Mouse (Mus musculus) CH12.LX (cell line): ENCODE results near the gene Gm45713.

ENCODE experiments used
- CTCF ChIP-seq, 2 experiments: IDR thresholded peaks in 1 of 2; conservative IDR thresholded peaks in 1 of 2; 2 replicates each; pipeline ENCODE4 v1.5.1; 2011 to 2012; ENCODE audit warnings: low read depth in 2 of 2, low read length in 2 of 2, improper control_type of control experiment in 1 of 2, inconsistent platforms in 1 of 2, mild to moderate bottlenecking in 1 of 2, moderate library complexity in 1 of 2
- EP300 ChIP-seq: IDR thresholded peaks from 2 replicates; pipeline ENCODE4 v1.6.1; 2011; ENCODE audit warnings: low read length, improper control_type of control experiment
- JUND ChIP-seq: conservative IDR thresholded peaks from 2 replicates; pipeline ENCODE4 v1.6.1; 2011; ENCODE audit warnings: low read depth, low read length, improper control_type of control experiment
- MAFK ChIP-seq: IDR thresholded peaks from 2 replicates; pipeline ENCODE4 v1.6.1; 2011; ENCODE audit warnings: low read length, improper control_type of control experiment; ENCODE audit not compliant: insufficient replicate concordance
- MAZ ChIP-seq: IDR thresholded peaks from 2 replicates; pipeline ENCODE4 v1.6.1; 2012; ENCODE audit warnings: low read depth, mild to moderate bottlenecking, inconsistent platforms, low read length, improper control_type of control experiment, moderate library complexity
- MXI1 ChIP-seq: IDR thresholded peaks from 2 replicates; pipeline ENCODE4 v1.6.1; 2011; ENCODE audit warnings: mild to moderate bottlenecking, low read depth, low read length, improper control_type of control experiment
- POLR2A ChIP-seq: IDR thresholded peaks from 2 replicates; pipeline ENCODE4 v1.6.1; 2011; ENCODE audit warnings: low read depth, mild to moderate bottlenecking, improper control_type of control experiment, low read length
- POLR2AphosphoS2 ChIP-seq: IDR thresholded peaks from 2 replicates; pipeline ENCODE4 v1.6.1; 2011; ENCODE audit warnings: low read depth, low read length, improper control_type of control experiment
- TBP ChIP-seq: conservative IDR thresholded peaks from 2 replicates; pipeline ENCODE4 v1.6.1; 2011; ENCODE audit warnings: low read depth, low read length, improper control_type of control experiment
- ZMIZ1 ChIP-seq: IDR thresholded peaks from 2 replicates; pipeline ENCODE4 v1.6.1; 2012; ENCODE audit warnings: low read depth, mild to moderate bottlenecking, inconsistent platforms, low read length, improper control_type of control experiment

DNA sequence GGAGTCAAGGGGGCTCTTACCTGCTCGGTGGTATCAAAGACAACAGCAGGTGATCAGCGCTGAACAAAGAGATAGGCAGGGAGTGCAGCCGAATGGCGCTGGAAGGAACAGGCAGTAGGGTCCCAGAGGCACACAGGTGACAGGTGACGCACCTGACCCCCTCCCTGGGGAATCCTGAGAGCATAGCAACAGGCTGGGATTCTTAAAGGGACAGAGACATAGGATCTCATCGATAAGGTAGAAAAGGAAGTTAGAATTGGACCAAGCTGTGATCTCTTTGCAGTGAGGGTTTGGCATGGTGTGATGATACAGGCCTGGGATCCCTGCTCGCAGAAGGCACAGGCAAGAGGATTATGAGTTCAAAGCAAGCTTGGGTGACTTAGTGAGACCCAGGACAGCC, 43.4 kb upstream of the Gm45713 start, which contains the start of gene Gfy:
- TF ChIP-seq MXI1 (no peak), ZMIZ1 (no peak), CTCF (conservative IDR thresholded peaks at IDR 0.05 in 1 of 2, IDR thresholded peaks at IDR 0.05 in 1 of 2; ENCODE audit: low read depth in 2 of 2, low read length in 2 of 2) (no peak), POLR2A (no peak), MAFK (no peak), EP300 (no peak), MAZ (no peak), JUND (no peak), POLR2AphosphoS2 (no peak), TBP (no peak)
